Mouse (Mus musculus) E14TG2a.4 (cell line): ENCODE measurements around the gene Vps4b.

Experiments used
- CTCF ChIP-seq: conservative IDR thresholded peaks from 2 replicates; pipeline ENCODE4 v1.5.1; 2014; ENCODE audit warnings: low read length
- NANOG ChIP-seq: IDR thresholded peaks from 2 replicates; pipeline ENCODE4 v1.6.1; 2014; ENCODE audit warnings: borderline replicate concordance, low read length, mixed read lengths

- TF ChIP-seq CTCF (no peak), NANOG (no peak)
Measured at GRCm38 (mm10) chr1:106715111-106716083, 81.1 kb downstream of the Vps4b start.
